Mouse (Mus musculus) kidney, adult 2 months (tissue): ENCODE results near the gene Stk39.

ENCODE experiments used
- CTCF ChIP-seq: fragments of 200-500 bp; conservative IDR thresholded peaks from 2 replicates; pipeline ENCODE4 v1.5.1; 2011; ENCODE audit warnings: low read depth, mild to moderate bottlenecking, control low read depth, low read length, moderate library complexity, mixed read lengths; ENCODE audit not compliant: insufficient read depth, insufficient read length
- POLR2A ChIP-seq: fragments of 200-500 bp; IDR thresholded peaks from one replicate; pipeline ENCODE4 v1.6.1; 2011; ENCODE audit warnings: low read depth, low read length, control low read depth

DNA sequence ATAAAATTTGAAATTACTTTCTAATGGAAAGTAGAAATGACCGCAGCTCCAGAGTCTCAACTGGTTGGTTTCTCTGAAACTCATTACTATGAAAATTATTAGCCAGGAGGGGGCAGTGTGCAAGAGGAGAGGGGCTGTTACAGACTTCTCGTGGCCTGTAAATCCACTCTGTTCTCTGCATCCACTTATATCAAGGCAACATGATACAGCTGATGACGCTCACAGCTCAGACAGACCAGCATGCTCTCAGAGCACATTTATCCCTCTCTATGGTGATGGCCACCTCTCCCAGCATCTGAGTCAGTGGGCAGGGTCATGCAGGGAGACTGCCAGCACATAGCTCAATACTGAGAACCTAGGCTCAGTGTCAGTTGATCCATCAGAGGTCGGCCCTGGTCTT is 250.8 kb downstream of the Stk39 start:
- TF ChIP-seq POLR2A (no peak), CTCF (no peak)
